Mouse (Mus musculus) cortical plate, adult 2 months (tissue): Measurements from ENCODE around the gene Chac1.

Experiments used
- CTCF ChIP-seq: fragments of 200-500 bp; IDR thresholded peaks from 2 replicates; pipeline ENCODE4 v1.5.1; 2011; ENCODE audit warnings: mild to moderate bottlenecking, control low read depth, low read length; ENCODE audit not compliant: insufficient read depth; ENCODE audit errors: extremely low read depth
- POLR2A ChIP-seq: fragments of 200-500 bp; IDR thresholded peaks from 2 replicates; pipeline ENCODE4 v1.6.1; 2011; ENCODE audit warnings: mild to moderate bottlenecking, low read length, control low read depth; ENCODE audit not compliant: insufficient read depth; ENCODE audit errors: extremely low read depth

GRCm38 (mm10) chr2:119327102-119327480, 23.9 kb upstream of the Chac1 start:
- TF ChIP-seq POLR2A (no peak), CTCF (peak; percentile 19; the same call in 1 of the 2 replicates)
